Mouse (Mus musculus) midbrain, embryonic 11.5 days (tissue): ENCODE data around the gene Ccdc186. TPM values are rescaled to one million over a fixed set of nuclear protein-coding genes. Genes with fewer than 3 reads are reported as not detected.

Experiments used
- ATAC-seq: fragments of 200-750 bp; cut with Nextera tagmentation; 2 replicates; pipeline ENCODE4 v1.8.0; 2017; ENCODE audit warnings: moderate TSS enrichment, moderate library complexity; ENCODE audit not compliant: low FRiP score
- DNase-seq: peaks from one replicate; pipeline ENCODE4 v3.0.0; 2015; ENCODE audit warnings: low spot score; ENCODE audit errors: missing footprints
- H3K27ac ChIP-seq: fragments of 300-500 bp; sonication (generic); 2 replicates; pipeline ENCODE4 v1.5.1; 2014; ENCODE audit warnings: low read depth, low read length
- H3K27me3 ChIP-seq: fragments of 300-500 bp; sonication (generic); 2 replicates; pipeline ENCODE4 v1.6.1; 2014; ENCODE audit warnings: mild to moderate bottlenecking, low read length, moderate library complexity, mixed read lengths; ENCODE audit not compliant: control insufficient read depth, insufficient read depth
- H3K36me3 ChIP-seq: fragments of 300-500 bp; sonication (generic); 2 replicates; pipeline ENCODE4 v1.6.1; 2014; ENCODE audit warnings: mild to moderate bottlenecking, low read length, moderate library complexity, mixed read lengths; ENCODE audit not compliant: control insufficient read depth, insufficient read depth
- H3K4me1 ChIP-seq: fragments of 300-500 bp; sonication (generic); 2 replicates; pipeline ENCODE4 v1.6.1; 2014; ENCODE audit warnings: low read length; ENCODE audit not compliant: control insufficient read depth, insufficient read depth
- H3K4me2 ChIP-seq: fragments of 300-500 bp; sonication (generic); 2 replicates; pipeline ENCODE4 v1.6.1; 2014; ENCODE audit warnings: mild to moderate bottlenecking, moderate library complexity
- H3K4me3 ChIP-seq: fragments of 300-500 bp; sonication (generic); 2 replicates; pipeline ENCODE4 v1.5.1; 2014; ENCODE audit warnings: low read depth, low read length
- H3K9ac ChIP-seq: fragments of 300-500 bp; sonication (generic); 2 replicates; pipeline ENCODE4 v1.6.1; 2014; ENCODE audit warnings: low read length
- H3K9me3 ChIP-seq: fragments of 300-500 bp; sonication (generic); 2 replicates; pipeline ENCODE4 v1.6.1; 2016; ENCODE audit warnings: low read length; ENCODE audit not compliant: control insufficient read depth
- whole genome bisulfite sequencing: fragments of 180-500 bp; shearing (Covaris S2); extraction: QIAGEN DNeasy Blood & Tissue Kit; methylation state at CpG from one replicate; pipeline ENCODE4 v1.1.7; 2014; 5-methylcytosine and 5-hydroxymethylcytosine counted together
- polyA plus RNA-seq: library from polyadenylated mRNA; unstranded; fragments of >200 nt; fragmentation: Nextera tagmentation; extraction: Ambion mirVana; gene quantifications from 2 replicates; pipeline ENCODE4 v1.2.1, GENCODE M21; 2014

Gene Ccdc186
- polyA plus RNA-seq = 18.4 and 21.5 TPM in 2 replicates

DNA sequence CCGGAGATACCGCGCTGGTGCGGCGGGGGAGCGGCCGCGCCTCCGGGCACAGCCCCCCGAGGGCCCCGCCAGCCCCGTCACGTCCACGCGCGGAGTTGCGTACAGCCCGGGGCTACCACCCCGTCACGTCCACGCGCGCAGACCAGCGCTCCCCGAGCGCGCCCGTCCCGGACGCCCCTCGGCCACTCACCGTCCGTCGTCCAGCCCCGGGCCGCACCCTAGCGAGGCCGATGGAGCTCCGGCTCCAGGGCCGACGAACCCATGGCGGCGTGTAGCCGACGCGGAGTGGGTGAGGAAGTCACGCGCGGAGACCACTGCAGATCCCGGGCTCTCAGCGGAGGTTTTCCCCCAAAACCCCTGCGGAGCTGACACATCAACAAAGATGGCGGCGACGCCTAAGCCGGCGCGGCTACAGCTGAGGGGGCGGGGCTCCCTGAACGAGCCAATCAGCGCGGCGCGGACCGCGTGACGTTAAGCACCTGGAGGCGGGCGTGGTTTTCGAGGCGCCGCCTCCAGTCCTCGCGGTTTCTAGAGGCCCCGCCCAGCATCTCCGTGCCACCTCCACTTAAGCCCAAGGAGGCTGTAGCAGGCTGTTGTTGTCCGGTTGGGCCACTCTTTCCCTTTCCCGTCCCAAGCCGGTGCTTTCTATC, at the start of gene Ccdc186:
Gene Ccdc186 (minus strand): TSS at position 393 of the 650 bp plus-strand sequence.
- ATAC-seq = peak; percentile 98
- H3K9ac ChIP-seq = peak within 1 kb of the TSS; percentile 95
- H3K4me1 ChIP-seq = peaks cover 10% of the 10 kb centered on the region; the same call in 1 of the 2 replicates
- no peaks in the 10 kb centered on the region for H3K27me3 ChIP-seq
- H3K27ac ChIP-seq = peak within 1 kb of the TSS; percentile 48; the same call in 1 of the 2 replicates
- peak; percentile 99 for DNase-seq
- H3K9me3 ChIP-seq = no peaks in the 10 kb centered on the region
- H3K4me3 ChIP-seq = peak within 1 kb of the TSS; percentile 98
- peak within 1 kb of the TSS; percentile 82 for H3K4me2 ChIP-seq
- WGBS = under 1% methylated on average over 79 of the region's 79 CpGs
- no peaks in the 10 kb centered on the region for H3K36me3 ChIP-seq

DNA sequence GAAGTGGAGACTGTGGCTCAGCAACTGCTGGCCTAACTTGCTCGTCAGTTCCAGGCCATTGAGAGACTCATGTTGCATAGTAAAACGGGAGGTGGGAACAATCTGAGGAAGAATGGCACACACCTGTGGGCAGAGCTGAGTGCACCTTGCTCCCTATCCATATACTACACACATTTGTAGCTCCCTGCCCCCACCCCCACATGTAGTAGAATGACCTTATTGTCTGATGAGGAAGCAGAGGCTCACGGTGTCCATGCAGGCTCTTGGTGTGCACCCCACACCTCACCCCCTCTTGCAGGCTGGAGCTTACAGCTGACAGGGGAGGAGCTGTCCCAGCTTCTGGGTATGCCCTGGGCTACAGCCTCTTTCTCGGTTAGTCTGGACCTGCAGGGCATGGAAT, 45.7 kb upstream of the Ccdc186 start:
- H3K27me3 ChIP-seq = peaks cover 6% of the 10 kb centered on the region
- H3K4me1 ChIP-seq = no peaks in the 10 kb centered on the region
- peak; percentile 8 for DNase-seq
- H3K4me3 ChIP-seq = no peak overlapping the region
- no peak overlapping the region for H3K4me2 ChIP-seq
- 85% methylated on average over 4 of the region's 4 CpGs for WGBS
- no peaks in the 10 kb centered on the region for H3K9me3 ChIP-seq
- ATAC-seq = no peak
- H3K27ac ChIP-seq = no peak overlapping the region
- no peaks in the 10 kb centered on the region for H3K36me3 ChIP-seq
- no peak overlapping the region for H3K9ac ChIP-seq

DNA sequence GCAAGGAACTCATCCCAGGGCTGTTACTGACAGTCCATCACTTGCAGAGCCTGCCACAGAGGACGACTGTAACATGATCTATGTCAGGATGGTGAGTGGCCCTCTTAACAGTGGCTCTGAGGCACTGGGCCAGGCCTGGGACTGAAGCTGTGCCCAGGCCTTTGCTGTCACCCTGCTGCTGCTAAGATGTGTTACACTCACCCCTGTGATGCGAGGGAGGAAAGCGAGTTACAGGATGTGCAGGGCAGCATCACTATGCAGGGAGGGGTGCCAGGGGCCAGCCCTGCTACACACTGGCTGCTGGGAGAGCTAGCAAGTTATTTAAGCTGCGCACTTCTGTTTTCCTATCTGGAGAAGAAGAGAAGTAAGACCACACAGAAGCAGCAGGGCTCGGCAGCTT, 34.5 kb upstream of the Ccdc186 start:
- H3K4me2 ChIP-seq = no peak overlapping the region
- no peak overlapping the region for H3K9ac ChIP-seq
- H3K4me3 ChIP-seq = no peak overlapping the region
- no peaks in the 10 kb centered on the region for H3K9me3 ChIP-seq
- no peaks in the 10 kb centered on the region for H3K36me3 ChIP-seq
- WGBS = 60% methylated on average over 5 of the region's 5 CpGs
- ATAC-seq (no peak), DNase-seq (no peak)
- no peaks in the 10 kb centered on the region for H3K4me1 ChIP-seq
- H3K27ac ChIP-seq = no peak overlapping the region
- no peaks in the 10 kb centered on the region for H3K27me3 ChIP-seq

DNA sequence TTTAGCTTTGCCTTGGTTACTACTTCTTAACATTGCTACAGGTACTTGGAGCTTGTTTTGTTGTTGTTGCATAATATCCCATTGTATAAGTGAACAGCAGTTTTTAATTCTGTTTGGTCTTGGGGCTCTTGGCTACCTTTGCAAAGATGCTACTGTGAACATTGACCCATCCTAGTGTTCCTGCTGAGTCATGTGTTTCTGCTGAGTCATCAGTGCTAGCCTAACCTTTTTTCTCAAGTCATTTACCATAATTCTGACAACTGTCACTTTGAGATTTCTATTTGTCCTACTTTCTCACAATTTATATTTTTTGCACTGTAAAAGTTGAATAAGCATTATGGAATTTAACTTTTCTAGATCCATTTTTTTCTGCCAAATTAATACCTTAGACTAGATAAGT, 30.6 kb upstream of the Ccdc186 start:
- no peak for ATAC-seq
- no peak overlapping the region for H3K4me2 ChIP-seq

DNA sequence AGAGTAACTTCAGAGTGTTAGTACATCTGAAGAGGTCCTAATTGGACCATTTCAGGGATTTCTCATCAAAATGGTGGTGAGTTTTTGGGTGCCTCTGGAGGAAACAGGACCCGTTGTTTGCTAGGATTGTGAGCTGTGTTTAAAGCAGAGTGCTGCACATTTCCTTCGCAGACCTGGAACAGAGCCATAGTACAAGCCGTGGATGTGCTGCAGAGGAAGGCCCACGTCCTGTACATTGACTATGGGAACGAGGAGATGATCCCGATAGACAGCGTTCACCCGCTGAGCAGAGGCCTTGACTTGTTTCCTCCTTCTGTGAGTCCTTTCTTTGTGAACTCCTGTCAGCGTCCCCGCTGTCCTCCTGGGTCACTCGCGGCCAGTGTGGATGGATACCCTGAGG, 21.0 kb upstream of the Ccdc186 start:
- no peak for DNase-seq
- Histone ChIP-seq H3K9me3 (no peaks in the 10 kb centered on the region), H3K27ac (no peak overlapping the region), H3K4me3 (no peak overlapping the region), H3K4me1 (no peaks in the 10 kb centered on the region), H3K9ac (no peak overlapping the region), H3K4me2 (no peak overlapping the region), H3K27me3 (no peaks in the 10 kb centered on the region), H3K36me3 (no peaks in the 10 kb centered on the region)
- 86% methylated on average over 12 of the region's 12 CpGs for WGBS
- ATAC-seq = no peak

More for the DNA sequence above, 30.6 kb upstream of the Ccdc186 start:
- Histone ChIP-seq H3K9ac (no peak overlapping the region), H3K36me3 (no peaks in the 10 kb centered on the region), H3K9me3 (no peaks in the 10 kb centered on the region), H3K4me3 (no peak overlapping the region), H3K4me1 (no peaks in the 10 kb centered on the region), H3K27ac (no peak overlapping the region), H3K27me3 (no peaks in the 10 kb centered on the region)
- no peak for DNase-seq

DNA sequence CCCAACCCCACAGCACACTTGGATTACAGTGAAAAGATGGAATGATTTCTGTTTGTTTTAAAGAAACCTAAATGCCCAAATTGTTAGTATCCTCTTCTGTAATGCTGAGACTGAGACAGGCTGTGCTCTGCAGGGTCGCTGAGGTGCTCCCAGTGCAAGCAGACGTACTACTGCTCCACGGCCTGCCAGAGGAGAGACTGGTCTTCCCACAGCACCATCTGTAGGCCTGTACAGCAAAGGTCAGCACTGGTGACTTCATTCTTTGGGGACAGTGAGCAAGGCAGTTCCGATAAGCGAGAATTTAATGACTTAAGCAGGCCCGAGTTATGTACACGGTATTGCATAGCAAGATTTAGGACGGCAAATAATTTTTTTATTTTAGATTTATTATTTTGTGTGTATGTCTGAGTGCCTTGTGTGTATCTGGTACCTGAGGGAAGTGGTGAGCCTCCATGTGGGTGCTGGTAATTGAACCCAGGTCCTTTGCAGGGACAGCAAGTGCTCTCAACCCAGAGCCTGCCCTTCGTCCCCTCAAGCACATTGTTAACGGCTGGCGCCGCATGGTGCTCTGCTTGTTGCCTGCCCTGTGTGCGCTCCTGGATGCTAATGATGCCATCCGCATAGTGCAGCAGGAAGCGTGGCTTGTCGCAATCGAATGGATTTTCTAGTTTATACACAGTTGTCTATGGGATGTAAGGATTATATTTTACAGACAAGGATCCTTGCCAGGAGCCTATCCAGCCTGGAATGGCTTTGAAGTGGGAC, 17.1 kb upstream of the Ccdc186 start:
- no peaks in the 10 kb centered on the region for H3K4me1 ChIP-seq
- no peaks in the 10 kb centered on the region for H3K36me3 ChIP-seq
- H3K4me3 ChIP-seq = no peak overlapping the region
- DNase-seq (no peak), ATAC-seq (no peak)
- no peak overlapping the region for H3K4me2 ChIP-seq
- H3K9ac ChIP-seq = no peak overlapping the region
- H3K9me3 ChIP-seq = no peaks in the 10 kb centered on the region
- no peaks in the 10 kb centered on the region for H3K27me3 ChIP-seq
- WGBS = 80% methylated on average over 17 of the region's 17 CpGs
- H3K27ac ChIP-seq = no peak overlapping the region

DNA sequence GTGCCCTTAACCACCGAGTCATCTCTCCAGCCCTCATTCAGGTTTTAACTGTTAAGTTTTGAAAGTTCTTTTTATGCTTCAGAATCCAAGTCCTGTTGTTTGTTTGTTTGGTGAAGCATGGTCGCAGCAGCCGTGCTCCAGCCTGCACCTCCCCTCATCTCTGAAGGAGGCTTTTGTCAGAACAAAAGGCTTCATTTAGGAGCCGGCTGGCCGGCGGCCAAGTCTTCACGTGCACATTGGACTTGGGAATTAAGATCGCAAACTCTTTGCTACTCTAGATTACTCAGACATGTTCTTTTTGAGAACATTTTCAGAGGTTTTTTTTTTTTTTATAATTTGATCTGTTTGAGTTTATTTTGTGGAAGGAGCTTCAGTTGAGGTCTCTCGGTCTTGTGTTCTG, 13.3 kb upstream of the Ccdc186 start:
- Histone ChIP-seq H3K9me3 (no peaks in the 10 kb centered on the region), H3K36me3 (no peaks in the 10 kb centered on the region), H3K4me1 (no peaks in the 10 kb centered on the region), H3K4me2 (no peak overlapping the region), H3K4me3 (no peak overlapping the region), H3K27me3 (no peaks in the 10 kb centered on the region), H3K27ac (no peak overlapping the region), H3K9ac (no peak overlapping the region)
- DNase-seq (no peak), ATAC-seq (no peak)
- 66% methylated on average over 9 of the region's 9 CpGs for WGBS

DNA sequence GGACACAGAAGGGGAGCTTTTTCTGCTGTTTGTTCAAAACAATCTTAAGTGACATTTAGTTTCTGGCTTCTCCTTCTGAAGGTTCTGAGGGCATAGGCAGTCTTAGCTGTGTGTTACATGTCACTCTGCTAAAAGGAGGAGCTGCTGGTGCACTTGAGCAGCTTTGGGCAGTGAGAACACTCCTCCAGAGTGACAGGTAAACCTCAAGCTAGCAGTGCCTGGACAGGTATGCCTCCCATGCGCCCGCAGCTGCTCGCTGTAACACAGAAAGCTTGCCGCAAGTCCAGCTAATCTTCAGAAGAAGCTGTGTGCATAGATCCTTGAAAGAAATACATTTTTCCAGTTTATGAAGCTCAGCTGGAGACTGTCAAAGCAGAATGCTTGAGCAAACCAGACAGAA, 8.2 kb upstream of the Ccdc186 start:
- no peak for DNase-seq
- 93% methylated on average over 4 of the region's 4 CpGs for WGBS

DNA sequence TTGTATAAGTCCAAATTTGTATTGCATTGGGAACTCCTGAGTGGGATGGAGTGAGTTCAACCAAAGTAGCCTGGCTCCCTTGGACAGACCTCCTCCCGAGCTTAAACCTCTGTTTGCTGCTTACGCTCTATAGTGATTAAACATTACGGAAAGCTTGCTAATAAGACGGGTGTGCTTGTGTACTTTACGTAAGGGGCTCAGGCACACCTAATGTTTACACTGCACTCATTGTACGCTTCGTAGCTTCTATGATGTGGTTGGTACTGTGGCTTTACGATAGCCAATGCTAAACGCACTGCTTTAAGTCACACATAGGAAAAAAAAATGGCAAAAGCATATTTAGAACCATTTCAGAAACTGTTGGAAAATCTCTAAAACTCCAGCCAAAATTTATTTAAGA, 7.3 kb upstream of the Ccdc186 start:
- Histone ChIP-seq H3K36me3 (no peaks in the 10 kb centered on the region), H3K27me3 (no peaks in the 10 kb centered on the region), H3K9me3 (no peaks in the 10 kb centered on the region), H3K27ac (no peak overlapping the region), H3K9ac (no peak overlapping the region), H3K4me1 (no peaks in the 10 kb centered on the region), H3K4me2 (no peak overlapping the region), H3K4me3 (no peak overlapping the region)
- ATAC-seq = no peak
- WGBS = 94% methylated on average over 9 of the region's 9 CpGs
- no peak for DNase-seq

More for the DNA sequence above, 8.2 kb upstream of the Ccdc186 start:
- Histone ChIP-seq H3K27ac (no peak overlapping the region), H3K9me3 (no peaks in the 10 kb centered on the region), H3K36me3 (no peaks in the 10 kb centered on the region), H3K9ac (no peak overlapping the region), H3K4me2 (no peak overlapping the region), H3K4me3 (no peak overlapping the region), H3K27me3 (no peaks in the 10 kb centered on the region), H3K4me1 (no peaks in the 10 kb centered on the region)
- no peak for ATAC-seq
